8 mouse cellular contexts compared by ENCODE assay signal in the genomic region with DNA sequence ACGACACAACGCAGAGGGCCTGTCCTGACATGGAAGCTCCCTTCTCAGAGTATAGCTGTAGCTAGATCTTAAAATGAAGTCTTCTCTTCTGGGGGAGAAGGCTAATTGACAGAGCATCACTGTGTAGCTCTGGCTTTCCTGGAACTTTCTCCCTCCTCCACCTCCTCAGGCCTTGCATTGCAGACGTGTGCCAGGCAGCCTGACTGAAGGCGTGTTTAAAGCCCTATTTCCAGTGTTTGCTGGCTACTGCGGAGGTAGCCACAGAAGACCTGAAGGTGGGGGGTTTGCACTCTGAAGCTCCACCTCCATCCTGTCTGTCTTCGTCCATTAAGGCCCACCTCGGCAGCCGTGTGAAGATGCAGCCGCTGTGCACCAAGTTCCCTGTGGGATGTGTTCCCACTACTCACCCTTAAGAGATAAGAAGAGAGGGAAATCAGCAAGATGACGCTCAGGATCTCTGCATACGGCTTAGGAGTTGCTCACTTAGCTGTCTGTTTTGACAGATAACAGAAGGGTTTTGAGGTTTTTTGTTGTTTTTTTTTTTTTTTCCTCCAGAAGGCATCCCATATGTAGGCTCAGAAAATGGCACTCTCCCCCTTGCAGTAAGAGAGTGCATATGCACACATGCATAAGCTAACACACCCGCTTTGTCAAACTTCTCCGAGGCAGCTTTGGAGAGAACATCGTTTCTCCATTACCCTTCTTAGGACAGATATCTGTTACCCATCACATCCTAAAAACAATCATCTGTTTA.
A peak's percentile ranks its signal among the peaks of the same experiment; 100 is the strongest.
DNase-seq lines count a peak whose midpoint lies in the region; ATAC-seq and TF ChIP-seq lines count a peak whose summit lies in the region.
"Had no signal": no experiment of that assay in that cellular context is flagged by ENCODE, and none has a peak within 500 bp of the region (broad histone marks: within the 10 kb centered on the region; RNA-seq: fewer than 3 reads in every experiment).

No protein-coding gene starts in this region.

- TF ChIP-seq EP300 in heart, adult 2 months (IDR thresholded peaks at IDR 0.05; ENCODE audit: insufficient read depth, low read depth, low read length) = no peak
- TF ChIP-seq EP300 in CH12.LX (IDR thresholded peaks at IDR 0.05; ENCODE audit: low read length) = no peak

- no peak for TF ChIP-seq POLR2A in heart, adult 2 months (IDR thresholded peaks at IDR 0.05; ENCODE audit: insufficient read depth, low read depth, low read length)
- TF ChIP-seq POLR2A in CH12.LX (IDR thresholded peaks at IDR 0.05; ENCODE audit: low read depth, low read length) = no peak

- TF ChIP-seq CTCF in heart, adult 2 months (IDR thresholded peaks at IDR 0.05) = no peak
- no peak for TF ChIP-seq CTCF in CH12.LX (conservative IDR thresholded peaks at IDR 0.05 in 1 of 2, IDR thresholded peaks at IDR 0.05 in 1 of 2; ENCODE audit: low read depth in 2 of 2, low read length in 2 of 2)

- dilution Hi-C loops in CH12.LX (cut with MboI; ENCODE audit: extremely low pct_ligation_motif_present, extremely low pct_unique_long_range_greater_than_20kb, low sequenced_read_pairs) = no loop called here

- H3K4me1 ChIP-seq in heart, embryonic 10.5 days = no peaks in the 10 kb centered on the region
- H3K4me1 ChIP-seq in heart, adult 2 months (ENCODE audit: control insufficient read depth, insufficient read depth, low read length) = no peaks in the 10 kb centered on the region
- H3K4me1 ChIP-seq in CH12.LX (ENCODE audit: control insufficient read depth in 1 of 2, insufficient read depth in 2 of 2) = peaks cover 0 to 4% of the 10 kb centered on the region in 2 experiments; a peak in 1 of 4 replicates

- no peaks in the 10 kb centered on the region for H3K79me2 ChIP-seq in heart, adult 2 months (replicated peaks; ENCODE audit: control insufficient read depth, insufficient read depth, low read length)
- no peaks in the 10 kb centered on the region for H3K79me2 ChIP-seq in CH12.LX (replicated peaks; ENCODE audit: control insufficient read depth, extremely low read depth, insufficient read depth, poor library complexity, severe bottlenecking)

- no peaks in the 10 kb centered on the region for H3K9me3 ChIP-seq in heart, embryonic 10.5 days
- no peaks in the 10 kb centered on the region for H3K9me3 ChIP-seq in CH12.LX (replicated peaks; ENCODE audit: low read length)
- H3K9me3 ChIP-seq: megakaryocyte, embryonic 14.5 days had no signal

- H3K27ac ChIP-seq in heart, embryonic 10.5 days = no peak overlapping the region
- H3K27ac ChIP-seq in heart, adult 2 months = no peak overlapping the region
- H3K27ac ChIP-seq in CH12.LX (ENCODE audit: insufficient read depth, low read depth) = no peak overlapping the region

- peaks cover 5% of the 10 kb centered on the region; the same call in 1 of the 2 replicates for H3K27me3 ChIP-seq in heart, embryonic 10.5 days (ENCODE audit: insufficient read depth, poor library complexity, severe bottlenecking)
- no peaks in the 10 kb centered on the region for H3K27me3 ChIP-seq in heart, adult 2 months (ENCODE audit: control insufficient read depth, insufficient read depth, low read length)
- H3K27me3 ChIP-seq in CH12.LX (replicated peaks) = no peaks in the 10 kb centered on the region

- in situ Hi-C loops in CH12.LX (cut with MboI; ENCODE audit: low pct_ligation_motif_present, low pct_unique_long_range_greater_than_20kb, low sequenced_read_pairs) = no loop called here

- H3K4me3 ChIP-seq in heart, embryonic 10.5 days = no peak overlapping the region
- H3K4me3 ChIP-seq in heart, adult 2 months = no peak overlapping the region
- no peak overlapping the region for H3K4me3 ChIP-seq in CH12.LX (replicated peaks in 1 of 3; ENCODE audit: low read depth in 2 of 3, low read length in 2 of 3, poor library complexity in 1 of 3)
- H3K4me3 ChIP-seq: megakaryocyte, embryonic 14.5 days had no signal

- no peaks in the 10 kb centered on the region for H3K36me3 ChIP-seq in heart, embryonic 10.5 days
- H3K36me3 ChIP-seq in heart, adult 2 months (ENCODE audit: control insufficient read depth, insufficient read depth, low read length) = no peaks in the 10 kb centered on the region
- H3K36me3 ChIP-seq in CH12.LX (replicated peaks in 1 of 2; ENCODE audit: control insufficient read depth in 1 of 2, insufficient read depth in 1 of 2, low read length in 1 of 2) = no peaks in the 10 kb centered on the region

- no peak for TF ChIP-seq RAD21 in CH12.LX (IDR thresholded peaks at IDR 0.05; ENCODE audit: low read depth, low read length)

- ATAC-seq in megakaryocyte progenitor cell, adult 5-6 weeks (replicated peaks; ENCODE audit: poor library complexity) = peak; percentile 20; the same call in 1 of the 2 replicates

- no peak overlapping the region for H3K9ac ChIP-seq in heart, adult 2 months (ENCODE audit: low read depth, low read length)
- H3K9ac ChIP-seq in CH12.LX (ENCODE audit: insufficient read depth, low read depth) = no peak overlapping the region

- WGBS in heart, embryonic 10.5 days = 46% methylated on average over 14 of the region's 14 CpGs
- 55% methylated on average over 14 of the region's 14 CpGs for whole genome bisulfite sequencing in heart, adult 2 months

- intact Hi-C loops in heart, adult 2 months (cut with DNase I) = loop anchor here (10.0 kb wide), 1 partner anchor 90 kb away; the partner anchor contains the start of gene Wdr37

- DNase-seq in heart, embryonic 10.5 days (ENCODE audit: low spot score) = peak; percentile 73
- no peak for DNase-seq in heart, adult 2 months
- DNase-seq in CH12.LX (ENCODE audit: extremely low read depth) = no peak
- peak; percentile 43 for DNase-seq in brain, embryonic 18.5 days (ENCODE audit: low read depth, low spot score)
- DNase-seq in right cerebral cortex, postnatal 10 days (ENCODE audit: low spot score in 2 of 2) = no peak
- DNase-seq in testis, postnatal 14 days (ENCODE audit: low spot score) = no peak

- peak overlapping the region; percentile 32; the same call in 1 of the 2 replicates for H3K4me2 ChIP-seq in CH12.LX (ENCODE audit: insufficient read depth, low read depth, poor library complexity, severe bottlenecking)

TF ChIP-seq in CH12.LX, 34 proteins besides CTCF, POLR2A, EP300 and RAD21:
- no peak for TF ChIP-seq TCF12 (IDR thresholded peaks at IDR 0.05; ENCODE audit: low read depth, low read length)
TF ChIP-seq in CH12.LX: peak in this region for 0.

Comparison
In these comparisons a context has a peak if more than half of its experiments do, and no peak if none do; other contexts are left out.
1. DNase-seq: peak in heart, embryonic 10.5 days (single experiment) and brain, embryonic 18.5 days (single experiment); none in heart, adult 2 months (0 of 2), CH12.LX (single experiment), right cerebral cortex, postnatal 10 days (0 of 2) and testis, postnatal 14 days (single experiment).